Mouse (Mus musculus) E14TG2a.4 (cell line): ENCODE data around the gene Dgkb.

ENCODE experiments used
- CTCF ChIP-seq: conservative IDR thresholded peaks from 2 replicates; pipeline ENCODE4 v1.5.1; 2014; ENCODE audit warnings: low read length
- NANOG ChIP-seq: IDR thresholded peaks from 2 replicates; pipeline ENCODE4 v1.6.1; 2014; ENCODE audit warnings: borderline replicate concordance, low read length, mixed read lengths

- TF ChIP-seq NANOG (no peak), CTCF (no peak)
Measured at GRCm38 (mm10) chr12:37796265-37796928, 21.1 kb upstream of the Dgkb start.
